Mouse (Mus musculus) liver, adult 2 months (tissue): Measurements from ENCODE around the gene Jph2. TPM values are rescaled to one million over a fixed set of nuclear protein-coding genes. Genes with fewer than 3 reads are reported as not detected.

Experiments used
- DNase-seq: peaks from one replicate; pipeline ENCODE4 v3.0.0-alpha.2; 2011; ENCODE audit warnings: low read depth, low spot score; ENCODE audit errors: extremely low read depth
- H3K27ac ChIP-seq: fragments of 200-500 bp; replicated peaks from 2 replicates; pipeline ENCODE4 v1.5.1; 2012; ENCODE audit warnings: low read depth, mild to moderate bottlenecking, control low read depth, inconsistent platforms, low read length; ENCODE audit not compliant: insufficient read depth
- H3K27me3 ChIP-seq: fragments of 200-500 bp; 2 replicates; pipeline ENCODE4 v1.6.1; 2012; ENCODE audit warnings: mild to moderate bottlenecking, moderate library complexity, low read length, inconsistent platforms; ENCODE audit not compliant: control insufficient read depth, insufficient read depth
- H3K36me3 ChIP-seq: fragments of 200-500 bp; 2 replicates; pipeline ENCODE4 v1.6.1; 2012; ENCODE audit warnings: low read length, inconsistent platforms; ENCODE audit not compliant: control insufficient read depth, insufficient read depth
- H3K4me1 ChIP-seq: fragments of 200-500 bp; 2 replicates; pipeline ENCODE4 v1.6.1; 2011; ENCODE audit warnings: low read length; ENCODE audit not compliant: control insufficient read depth, insufficient read depth
- H3K4me3 ChIP-seq: fragments of 200-500 bp; 2 replicates; pipeline ENCODE4 v1.5.1; 2011; ENCODE audit warnings: low read depth, mild to moderate bottlenecking, control low read depth, low read length, moderate library complexity; ENCODE audit not compliant: insufficient read depth
- H3K79me2 ChIP-seq: fragments of 200-500 bp; 2 replicates; pipeline ENCODE4 v1.6.1; 2012; ENCODE audit warnings: inconsistent platforms, mild to moderate bottlenecking, low read length, moderate library complexity; ENCODE audit not compliant: control insufficient read depth, insufficient read depth
- H3K9ac ChIP-seq: fragments of 200-500 bp; 2 replicates; pipeline ENCODE4 v1.6.1; 2012; ENCODE audit warnings: low read depth, mild to moderate bottlenecking, control low read depth, inconsistent platforms, low read length
- CTCF ChIP-seq: fragments of 200-500 bp; IDR thresholded peaks from 2 replicates; pipeline ENCODE4 v1.5.1; 2011; ENCODE audit warnings: low read depth, low read length, control low read depth
- POLR2A ChIP-seq: fragments of 200-500 bp; IDR thresholded peaks from 2 replicates; pipeline ENCODE4 v1.6.1; 2011; ENCODE audit warnings: low read length, control low read depth; ENCODE audit not compliant: insufficient read depth; ENCODE audit errors: extremely low read depth
- WGBS: fragments of 180-500 bp; shearing (Covaris S2); methylation state at CpG from one replicate; pipeline ENCODE4 v1.1.7; 2018; 5-methylcytosine and 5-hydroxymethylcytosine counted together
- polyA plus RNA-seq: library from polyadenylated mRNA; depleted of rRNA; stranded (reverse); fragments of >200 nt; gene quantifications from 2 replicates; pipeline ENCODE4 v1.2.3, GENCODE M21; 2012
- total RNA-seq: library from RNA; depleted of rRNA; stranded (reverse); fragments of >200 nt; gene quantifications from 2 replicates; pipeline ENCODE4 v1.2.3, GENCODE M21; 2014

The Jph2 gene
- total and polyA plus RNA-seq, 2 experiments = 0.09 to 0.10 TPM

DNA sequence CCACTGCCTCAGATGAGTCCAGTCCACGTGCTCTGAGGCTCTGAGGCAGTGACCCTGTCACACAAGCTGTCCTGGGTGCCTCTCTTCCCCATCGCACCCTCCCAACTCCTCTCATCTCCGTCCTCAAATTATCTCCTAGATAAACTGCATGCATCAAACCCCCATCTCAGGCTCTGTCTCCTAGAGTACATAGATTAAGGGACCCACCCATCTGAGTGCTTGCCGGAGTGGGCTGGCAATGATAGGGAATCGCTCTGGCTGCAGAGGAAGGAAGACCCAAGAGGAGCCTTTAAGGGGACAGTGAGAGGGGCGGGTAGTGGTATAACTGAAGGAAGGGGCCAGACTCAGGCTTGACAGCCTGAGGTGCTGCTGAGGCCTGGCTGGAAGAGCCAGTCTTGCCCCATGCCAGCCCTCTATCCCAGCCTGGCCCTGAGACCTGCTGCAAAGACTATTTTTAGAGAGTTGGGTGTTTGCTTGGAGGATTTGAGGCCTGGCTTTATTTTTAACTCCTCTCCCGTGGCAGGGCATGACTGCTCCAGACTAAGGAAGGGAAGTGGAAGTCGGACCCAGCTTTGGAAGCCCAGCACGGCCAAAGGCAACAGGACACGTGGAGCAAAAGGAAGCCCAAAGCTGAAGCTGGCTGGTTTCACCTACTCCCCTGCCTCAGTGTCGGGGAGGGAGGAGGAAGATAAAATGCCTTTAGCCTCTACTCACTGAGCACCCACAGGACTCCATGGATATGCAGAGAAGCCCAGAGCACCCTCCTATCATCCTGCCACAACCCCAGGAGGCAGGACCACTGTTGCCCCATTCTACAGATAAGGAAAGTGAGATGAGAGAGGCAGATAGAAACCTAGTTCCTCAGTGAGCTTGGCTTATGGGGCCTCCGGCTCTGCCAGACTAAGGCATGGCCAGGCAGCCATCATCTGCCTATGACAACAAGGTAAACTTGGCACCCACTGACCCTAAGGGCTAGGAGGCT, 34.6 kb downstream of the Jph2 start:
- 77% methylated on average over 12 of the region's 12 CpGs for WGBS
- no peak overlapping the region for H3K9ac ChIP-seq
- no peak overlapping the region for H3K4me3 ChIP-seq
- H3K27ac ChIP-seq = no peak overlapping the region
- no peaks in the 10 kb centered on the region for H3K27me3 ChIP-seq
- no peaks in the 10 kb centered on the region for H3K4me1 ChIP-seq
- no peaks in the 10 kb centered on the region for H3K79me2 ChIP-seq
- no peak for DNase-seq
- TF ChIP-seq POLR2A (no peak), CTCF (no peak)
- no peaks in the 10 kb centered on the region for H3K36me3 ChIP-seq

DNA sequence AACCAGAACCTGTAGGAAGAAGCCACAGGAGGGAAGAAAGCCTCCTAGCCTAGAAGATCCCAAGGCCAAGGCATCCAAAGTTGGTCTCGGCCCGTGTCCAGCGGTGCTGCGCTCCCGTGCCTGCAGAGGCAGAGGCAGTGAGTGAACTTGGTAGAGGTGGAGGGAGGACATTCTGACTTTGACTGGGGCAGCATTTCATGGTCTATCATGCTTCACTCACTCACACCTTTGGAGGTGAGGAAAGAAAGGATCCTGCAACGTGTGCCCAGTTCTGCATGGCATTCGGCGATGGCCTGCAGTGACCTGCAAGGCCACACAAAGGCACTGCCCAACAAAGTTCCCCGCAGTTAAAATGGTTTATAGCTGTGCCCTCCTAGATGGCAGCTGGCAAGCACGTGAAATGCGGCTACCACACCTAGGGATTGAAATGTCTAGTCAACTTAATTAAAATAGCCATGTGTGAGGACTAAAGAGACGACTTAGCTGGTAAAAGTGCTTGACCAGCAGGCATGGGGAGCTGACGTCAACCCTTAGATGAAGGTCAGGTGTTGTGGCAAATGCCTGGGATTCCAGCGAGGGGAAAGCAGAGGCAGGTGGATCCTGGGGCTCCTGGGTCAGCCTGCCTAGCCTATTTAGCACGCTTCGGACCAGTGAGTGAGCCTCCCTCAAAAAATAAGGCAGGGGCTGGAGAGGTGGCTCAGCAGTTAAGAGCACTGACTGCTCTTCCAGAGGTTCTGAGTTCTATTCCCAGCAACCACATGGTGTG, 36.8 kb downstream of the Jph2 start:
- DNase-seq = no peak
- H3K36me3 ChIP-seq = no peaks in the 10 kb centered on the region
- H3K4me3 ChIP-seq = no peak overlapping the region
- H3K9ac ChIP-seq = no peak overlapping the region
- H3K79me2 ChIP-seq = no peaks in the 10 kb centered on the region
- no peaks in the 10 kb centered on the region for H3K4me1 ChIP-seq
- TF ChIP-seq POLR2A (no peak), CTCF (no peak)
- 87% methylated on average over 16 of the region's 16 CpGs for WGBS
- H3K27me3 ChIP-seq = no peaks in the 10 kb centered on the region
- H3K27ac ChIP-seq = no peak overlapping the region

DNA sequence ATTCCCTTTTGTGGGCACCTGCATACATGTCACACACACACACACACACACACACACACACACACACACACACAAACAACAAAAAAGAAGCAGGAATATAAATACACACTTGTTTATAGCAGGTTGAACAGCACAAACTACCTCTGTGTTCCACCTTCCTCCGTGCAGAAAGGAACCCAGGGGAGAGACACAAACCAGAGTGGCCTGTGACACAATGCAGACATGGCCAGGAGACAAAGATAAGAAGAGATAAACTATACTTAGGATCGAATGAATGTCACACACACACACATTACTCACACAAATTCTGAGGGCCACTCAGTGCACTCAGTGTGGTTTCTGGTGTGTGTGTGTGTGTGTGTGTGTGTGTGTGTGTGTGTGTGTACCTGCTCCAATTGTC, 38.5 kb downstream of the Jph2 start:
- H3K27ac ChIP-seq = no peak overlapping the region
- no peaks in the 10 kb centered on the region for H3K4me1 ChIP-seq
- DNase-seq = no peak
- no peak overlapping the region for H3K4me3 ChIP-seq
- no peaks in the 10 kb centered on the region for H3K27me3 ChIP-seq
- H3K79me2 ChIP-seq = no peaks in the 10 kb centered on the region
- no peaks in the 10 kb centered on the region for H3K36me3 ChIP-seq
- no peak overlapping the region for H3K9ac ChIP-seq
- no peak for TF ChIP-seq POLR2A
- no peak for TF ChIP-seq CTCF
- 54% methylated on average over 2 of the region's 2 CpGs for WGBS

DNA sequence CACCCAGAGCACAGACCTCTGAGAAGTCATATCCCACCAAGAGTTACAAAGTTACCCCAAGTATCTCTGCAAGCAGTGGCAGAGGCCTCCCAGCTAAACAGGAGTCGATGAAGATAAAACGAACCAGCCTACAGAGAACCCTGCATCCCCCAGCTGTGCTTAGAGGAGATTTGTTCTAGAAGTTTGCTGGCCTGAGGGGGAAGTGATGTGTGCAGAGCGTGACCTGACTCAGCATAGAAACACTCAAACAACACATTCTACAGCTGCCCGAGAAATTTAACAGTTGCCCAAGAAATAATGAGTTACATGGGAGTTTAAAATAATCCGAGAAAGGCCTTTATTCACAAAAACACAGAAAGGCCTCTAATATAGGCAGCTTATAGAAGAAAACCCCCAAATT, 39.1 kb downstream of the Jph2 start:
- Histone ChIP-seq H3K79me2 (no peaks in the 10 kb centered on the region), H3K36me3 (no peaks in the 10 kb centered on the region), H3K4me3 (no peak overlapping the region), H3K27ac (no peak overlapping the region), H3K4me1 (no peaks in the 10 kb centered on the region), H3K9ac (no peak overlapping the region), H3K27me3 (no peaks in the 10 kb centered on the region)
- DNase-seq = no peak
- no peak for TF ChIP-seq CTCF
- no peak for TF ChIP-seq POLR2A
- WGBS = 76% methylated on average over 5 of the region's 5 CpGs

DNA sequence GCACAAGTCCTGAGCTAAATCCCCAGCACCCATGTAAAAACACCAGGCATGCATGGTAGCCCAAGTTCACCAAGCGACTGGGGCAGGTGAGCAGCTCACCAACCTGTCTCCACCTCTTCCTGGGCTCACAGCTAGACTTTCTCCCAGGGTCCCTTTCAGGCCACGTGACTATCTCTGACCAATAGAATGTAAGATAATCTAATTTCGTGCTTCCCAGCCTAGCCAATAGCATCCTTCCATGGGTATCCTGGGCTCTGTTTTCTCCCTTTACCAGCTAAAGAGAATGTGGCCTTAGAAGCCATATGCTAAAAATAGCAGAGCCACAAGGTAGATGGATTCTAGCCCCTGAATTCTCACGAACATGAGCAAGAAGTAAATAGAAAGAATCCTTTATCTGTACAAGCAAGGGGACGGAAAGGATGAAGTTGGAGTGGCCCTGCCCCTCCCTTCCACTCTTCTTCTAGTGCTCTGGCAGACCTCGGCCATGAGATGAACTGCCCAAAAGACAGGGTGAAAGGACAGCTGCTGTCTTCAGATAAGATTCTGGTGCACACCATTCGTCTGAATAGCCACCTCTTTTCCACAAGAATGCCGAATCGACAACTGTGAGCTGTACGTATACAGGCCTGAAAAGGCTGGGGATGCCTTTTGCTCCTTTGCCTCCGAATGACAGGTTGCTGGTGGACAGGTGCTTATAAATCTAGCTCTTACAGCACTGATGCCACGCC, 41.5 kb downstream of the Jph2 start:
- Histone ChIP-seq H3K4me1 (no peaks in the 10 kb centered on the region), H3K27me3 (no peaks in the 10 kb centered on the region), H3K27ac (no peak overlapping the region), H3K79me2 (no peaks in the 10 kb centered on the region), H3K36me3 (no peaks in the 10 kb centered on the region), H3K4me3 (no peak overlapping the region), H3K9ac (no peak overlapping the region)
- TF ChIP-seq CTCF = no peak
- no peak for TF ChIP-seq POLR2A
- 86% methylated on average over 12 of the region's 12 CpGs for WGBS
- DNase-seq = no peak
